Mouse (Mus musculus): Measurements from ENCODE around the gene Elmo2. TPM values are rescaled to one million over a fixed set of nuclear protein-coding genes. Genes with fewer than 3 reads are reported as not detected.

The Elmo2 gene
- polyA plus RNA-seq, 1 experiment = 66.3 TPM

DNA sequence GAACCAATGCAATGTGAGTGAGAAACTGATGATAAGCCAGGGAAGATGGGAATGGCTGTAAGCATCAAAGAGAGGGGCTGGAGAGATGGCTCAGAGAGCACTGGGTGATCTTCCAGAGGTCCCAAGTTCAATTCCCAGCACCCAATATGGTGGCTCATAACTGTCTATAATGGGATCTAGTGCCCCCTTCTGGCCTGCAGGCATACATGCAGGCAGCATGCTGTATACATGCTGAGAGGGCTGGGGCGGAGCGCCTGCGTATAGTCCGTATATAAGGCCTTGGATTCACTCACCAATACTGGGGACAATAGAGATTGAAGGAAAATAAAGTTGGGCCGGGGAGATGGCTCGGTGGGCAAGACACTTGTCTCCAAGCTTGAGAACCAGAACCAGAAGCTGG lies 37.0 kb upstream of the Elmo2 start:
- Histone ChIP-seq H3K4me3 (ENCODE audit: insufficient read depth, low read length) (no peak overlapping the region), H3K4me1 (ENCODE audit: control insufficient read depth, insufficient read depth, low read length) (no peaks in the 10 kb centered on the region), H3K27ac (ENCODE audit: insufficient read depth, low read length) (no peak overlapping the region)
- no peak for TF ChIP-seq CTCF (IDR thresholded peaks at IDR 0.05; ENCODE audit: borderline replicate concordance, insufficient read depth, low read length)

DNA sequence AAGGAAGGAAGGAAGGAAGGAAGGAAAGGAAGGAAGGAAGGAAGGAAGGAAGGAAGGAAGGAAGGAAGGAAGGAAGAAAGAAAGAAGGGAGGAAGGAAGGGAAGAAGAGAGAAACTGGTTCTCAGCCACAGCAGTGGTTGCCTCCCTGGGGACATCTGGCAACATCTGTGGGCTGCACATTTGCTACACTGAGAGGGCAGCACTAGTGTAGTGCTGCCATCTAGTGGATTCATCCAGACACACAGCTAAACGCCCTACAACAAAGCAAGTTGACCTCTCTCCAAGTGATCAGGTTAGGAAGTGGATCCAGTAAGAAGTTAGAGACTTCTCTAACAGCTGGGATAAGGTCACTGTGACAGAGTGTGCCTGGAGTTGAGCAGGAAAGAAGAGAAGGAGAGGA lies 34.6 kb upstream of the Elmo2 start:
- no peak overlapping the region for H3K4me3 ChIP-seq (ENCODE audit: insufficient read depth, low read length)
- no peak for TF ChIP-seq POLR2A (IDR thresholded peaks at IDR 0.05; ENCODE audit: low read depth, low read length)
- TF ChIP-seq CTCF (IDR thresholded peaks at IDR 0.05; ENCODE audit: borderline replicate concordance, insufficient read depth, low read length) = peak; percentile 65; the same call in 1 of the 2 replicates
- no peak overlapping the region for H3K27ac ChIP-seq (ENCODE audit: insufficient read depth, low read length)
- no peaks in the 10 kb centered on the region for H3K4me1 ChIP-seq (ENCODE audit: control insufficient read depth, insufficient read depth, low read length)

DNA sequence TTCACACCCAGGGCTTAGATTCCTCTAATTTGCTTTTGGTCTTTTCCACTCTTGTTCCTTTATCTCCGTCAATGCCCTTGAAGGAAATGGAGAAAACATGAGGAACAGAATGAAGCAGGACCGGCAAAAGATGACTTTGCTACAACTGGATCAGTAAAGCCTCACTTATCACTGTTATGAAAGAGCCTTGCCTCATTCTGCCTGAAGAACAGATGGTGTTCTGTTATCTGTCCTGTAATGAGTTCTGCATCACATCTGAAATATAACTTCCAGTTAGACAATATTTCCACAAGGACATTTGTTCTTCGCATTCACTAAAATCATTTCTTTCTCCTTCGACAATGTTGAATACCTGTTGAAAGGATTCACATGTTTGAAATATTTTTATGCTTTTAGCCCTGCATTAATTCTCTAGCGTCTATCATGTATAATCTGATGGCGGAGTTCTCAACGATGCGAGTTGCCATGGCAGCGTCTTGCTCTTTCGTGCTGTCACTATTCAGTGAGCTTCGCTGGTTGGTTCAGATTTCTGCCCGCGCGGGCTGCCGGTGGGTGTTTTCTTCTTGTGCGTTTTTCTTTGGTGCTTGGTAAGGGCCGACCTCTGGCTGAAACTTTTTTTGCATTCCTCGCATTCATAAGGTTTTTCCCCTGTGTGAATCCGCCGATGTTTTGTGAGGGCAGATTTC lies 25.7 kb upstream of the Elmo2 start:
- H3K4me3 ChIP-seq (ENCODE audit: insufficient read depth, low read length) = no peak overlapping the region
- H3K27ac ChIP-seq (ENCODE audit: insufficient read depth, low read length) = no peak overlapping the region
- H3K4me1 ChIP-seq (ENCODE audit: control insufficient read depth, insufficient read depth, low read length) = no peaks in the 10 kb centered on the region
- no peak for TF ChIP-seq CTCF (IDR thresholded peaks at IDR 0.05; ENCODE audit: borderline replicate concordance, insufficient read depth, low read length)
- TF ChIP-seq POLR2A (IDR thresholded peaks at IDR 0.05; ENCODE audit: low read depth, low read length) = no peak

DNA sequence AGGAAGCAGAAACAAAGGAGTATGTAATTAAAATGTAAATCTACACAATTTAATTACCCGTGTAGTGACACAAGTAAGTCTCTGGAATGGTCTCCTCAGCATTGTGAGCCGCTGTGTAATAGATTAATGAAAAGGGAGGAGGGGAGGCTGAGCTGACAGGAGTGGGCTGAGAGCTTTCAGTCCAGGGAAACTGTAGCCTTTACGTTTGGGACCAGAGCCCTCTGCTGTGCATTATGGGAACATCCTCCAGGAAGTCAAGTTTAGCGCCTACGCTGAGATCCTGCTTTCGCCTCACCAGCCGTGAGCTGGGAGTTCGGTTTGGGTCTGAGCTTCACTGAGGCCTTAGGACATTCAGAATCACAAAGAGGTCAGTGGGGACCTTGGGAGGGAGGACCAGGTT lies 23.2 kb upstream of the Elmo2 start:
- no peak overlapping the region for H3K27ac ChIP-seq (ENCODE audit: insufficient read depth, low read length)
- H3K4me1 ChIP-seq (ENCODE audit: control insufficient read depth, insufficient read depth, low read length) = no peaks in the 10 kb centered on the region
- TF ChIP-seq POLR2A (IDR thresholded peaks at IDR 0.05; ENCODE audit: low read depth, low read length) = no peak
- TF ChIP-seq CTCF (IDR thresholded peaks at IDR 0.05; ENCODE audit: borderline replicate concordance, insufficient read depth, low read length) = no peak
- H3K4me3 ChIP-seq (ENCODE audit: insufficient read depth, low read length) = no peak overlapping the region

DNA sequence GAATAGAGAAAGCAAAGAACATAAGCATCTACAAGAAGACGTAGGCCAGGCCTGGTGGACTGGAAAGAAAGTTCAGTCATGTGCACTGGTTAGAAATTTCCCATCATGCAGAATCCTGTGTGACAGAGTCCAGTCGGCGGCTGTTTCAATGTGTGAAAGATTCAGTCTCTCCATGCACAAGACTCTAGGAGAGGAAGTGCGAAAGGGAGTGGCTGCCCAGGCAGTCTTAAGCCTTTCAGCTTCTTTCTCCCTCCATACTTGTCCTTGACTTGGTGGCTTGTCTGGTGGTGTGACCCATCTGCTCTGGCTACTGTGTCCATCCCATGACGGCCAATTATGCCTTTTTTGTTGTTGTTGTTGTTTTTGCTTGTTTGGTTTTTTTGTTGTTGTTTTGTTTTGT lies 19.9 kb upstream of the Elmo2 start:
- Histone ChIP-seq H3K4me1 (ENCODE audit: control insufficient read depth, insufficient read depth, low read length) (no peaks in the 10 kb centered on the region), H3K4me3 (ENCODE audit: insufficient read depth, low read length) (no peak overlapping the region), H3K27ac (ENCODE audit: insufficient read depth, low read length) (no peak overlapping the region)
- TF ChIP-seq POLR2A (IDR thresholded peaks at IDR 0.05; ENCODE audit: low read depth, low read length) = no peak
- TF ChIP-seq CTCF (IDR thresholded peaks at IDR 0.05; ENCODE audit: borderline replicate concordance, insufficient read depth, low read length) = no peak

DNA sequence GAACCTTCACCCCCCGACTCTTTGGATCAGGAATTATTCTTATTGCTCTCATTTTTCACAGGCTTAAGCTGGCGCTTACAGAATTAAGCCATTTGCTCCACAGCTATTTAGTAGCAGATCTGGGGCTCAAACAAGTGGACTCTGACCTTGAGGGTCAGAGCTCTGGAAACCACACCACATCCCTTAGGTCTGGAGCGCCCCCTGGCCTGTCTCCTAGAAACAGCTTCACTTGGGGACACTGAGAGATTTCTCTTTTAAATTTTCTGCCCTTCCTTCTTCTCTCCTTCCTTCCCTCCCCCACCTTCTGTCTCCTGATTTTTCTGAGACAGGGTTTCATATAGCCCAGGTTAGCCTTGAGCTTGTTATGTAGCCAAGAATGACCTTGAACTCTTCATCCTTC lies 10.9 kb upstream of the Elmo2 start:
- TF ChIP-seq CTCF (IDR thresholded peaks at IDR 0.05; ENCODE audit: borderline replicate concordance, insufficient read depth, low read length) = peak; percentile 37; the same call in 1 of the 2 replicates
- no peak for TF ChIP-seq POLR2A (IDR thresholded peaks at IDR 0.05; ENCODE audit: low read depth, low read length)
- H3K4me3 ChIP-seq (ENCODE audit: insufficient read depth, low read length) = no peak overlapping the region
- H3K27ac ChIP-seq (ENCODE audit: insufficient read depth, low read length) = no peak overlapping the region
- no peaks in the 10 kb centered on the region for H3K4me1 ChIP-seq (ENCODE audit: control insufficient read depth, insufficient read depth, low read length)

DNA sequence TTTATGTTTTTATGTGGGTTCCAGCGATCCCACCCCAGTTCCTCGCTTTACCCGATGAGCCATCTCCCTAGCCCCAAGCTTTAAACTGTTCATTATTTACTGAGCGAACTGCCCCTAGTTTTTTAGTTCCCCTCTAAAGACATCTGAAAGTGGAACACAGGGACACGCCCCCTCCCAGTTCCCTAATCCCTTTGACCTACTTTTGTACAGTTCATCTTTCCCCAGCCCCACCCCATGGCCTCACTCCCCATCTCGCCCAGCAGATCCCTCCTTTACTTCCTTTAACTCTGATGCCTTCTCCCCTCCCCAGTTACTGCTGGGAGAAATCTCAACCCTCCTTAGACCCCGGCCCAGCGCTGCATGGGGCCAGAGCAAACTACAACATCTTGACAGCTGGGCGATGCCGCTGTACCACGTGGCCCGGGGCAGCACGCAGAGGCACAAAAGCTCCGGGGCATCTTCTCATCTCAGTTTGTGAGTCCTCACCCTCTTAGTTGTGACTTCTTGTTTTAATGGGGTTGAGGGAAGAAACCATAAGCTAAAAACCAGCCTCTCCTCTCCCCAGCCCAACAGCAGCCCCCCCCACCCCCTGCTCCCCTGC lies 6.4 kb upstream of the Elmo2 start:
- no peak overlapping the region for H3K27ac ChIP-seq (ENCODE audit: insufficient read depth, low read length)
- no peaks in the 10 kb centered on the region for H3K4me1 ChIP-seq (ENCODE audit: control insufficient read depth, insufficient read depth, low read length)
- H3K4me3 ChIP-seq (ENCODE audit: insufficient read depth, low read length) = no peak overlapping the region
- TF ChIP-seq POLR2A (IDR thresholded peaks at IDR 0.05; ENCODE audit: low read depth, low read length) = no peak
- TF ChIP-seq CTCF (IDR thresholded peaks at IDR 0.05; ENCODE audit: borderline replicate concordance, insufficient read depth, low read length) = no peak

DNA sequence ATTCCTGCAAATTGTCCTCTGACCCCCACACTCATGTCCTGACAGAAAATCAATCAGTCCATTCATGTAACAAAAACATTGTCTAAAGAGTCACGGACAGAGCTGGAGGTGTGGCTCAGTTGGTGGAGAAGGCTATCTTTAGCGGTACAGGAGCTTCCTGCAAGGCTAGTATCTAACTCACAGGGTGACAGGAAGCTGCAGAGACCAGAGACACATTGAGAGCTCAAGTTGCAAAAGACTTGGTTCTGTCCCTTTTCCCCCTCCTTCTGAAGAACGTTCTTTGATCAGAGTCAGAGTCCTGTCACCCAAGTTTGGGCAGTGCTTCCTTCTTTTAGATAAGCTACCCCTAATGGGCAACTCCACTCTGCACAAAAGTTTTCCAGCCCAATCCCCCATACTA lies 3.4 kb upstream of the Elmo2 start:
- no peak overlapping the region for H3K27ac ChIP-seq (ENCODE audit: insufficient read depth, low read length)
- H3K4me3 ChIP-seq (ENCODE audit: insufficient read depth, low read length) = no peak overlapping the region
- no peaks in the 10 kb centered on the region for H3K4me1 ChIP-seq (ENCODE audit: control insufficient read depth, insufficient read depth, low read length)
- TF ChIP-seq CTCF (IDR thresholded peaks at IDR 0.05; ENCODE audit: borderline replicate concordance, insufficient read depth, low read length) (no peak), POLR2A (IDR thresholded peaks at IDR 0.05; ENCODE audit: low read depth, low read length) (no peak)

DNA sequence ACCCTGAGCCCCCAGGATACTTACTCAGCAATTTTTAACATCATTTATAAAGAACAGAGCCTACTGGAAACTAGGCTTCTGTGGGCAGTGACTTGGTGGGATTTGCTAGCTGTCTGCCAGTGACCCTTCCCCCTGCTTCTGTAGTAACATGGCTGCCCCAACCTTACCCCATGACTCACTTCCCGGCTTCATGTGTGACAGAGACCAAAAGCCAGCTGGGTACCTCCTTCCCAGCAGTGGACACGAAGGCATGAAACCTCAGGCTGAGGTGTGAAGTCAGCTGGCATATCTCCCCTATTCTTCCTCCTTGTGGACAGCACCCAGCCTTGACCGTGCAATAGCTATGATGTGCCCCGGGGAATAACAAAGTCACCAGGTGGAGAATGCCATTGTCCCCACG lies 2.5 kb upstream of the Elmo2 start:
- Histone ChIP-seq H3K4me3 (ENCODE audit: insufficient read depth, low read length) (no peak overlapping the region), H3K4me1 (ENCODE audit: control insufficient read depth, insufficient read depth, low read length) (peaks cover 2% of the 10 kb centered on the region), H3K27ac (ENCODE audit: insufficient read depth, low read length) (no peak overlapping the region)
- TF ChIP-seq POLR2A (IDR thresholded peaks at IDR 0.05; ENCODE audit: low read depth, low read length) (no peak), CTCF (IDR thresholded peaks at IDR 0.05; ENCODE audit: borderline replicate concordance, insufficient read depth, low read length) (no peak)

DNA sequence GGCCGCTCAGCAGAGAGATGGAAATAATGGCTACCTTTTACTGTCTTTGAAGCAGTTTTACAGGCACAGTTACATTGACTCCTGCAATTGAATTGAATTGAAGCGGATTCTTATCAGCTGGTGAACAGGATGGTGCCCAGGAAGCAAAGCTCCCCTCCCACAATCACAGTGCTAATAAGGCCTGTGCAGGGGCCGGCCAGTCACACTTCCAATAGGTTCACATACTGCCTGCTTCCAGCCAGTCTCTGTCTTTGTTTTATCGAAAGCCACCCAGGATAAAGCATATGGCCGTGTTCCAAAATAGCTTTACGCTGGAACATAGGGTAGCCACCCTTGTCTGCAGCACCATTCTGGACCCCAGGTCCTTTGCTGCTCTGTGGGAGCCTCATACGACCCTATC lies 1.1 kb upstream of the Elmo2 start:
- Histone ChIP-seq H3K27ac (ENCODE audit: insufficient read depth, low read length) (no peak overlapping the region), H3K4me3 (ENCODE audit: insufficient read depth, low read length) (no peak overlapping the region), H3K4me1 (ENCODE audit: control insufficient read depth, insufficient read depth, low read length) (peaks cover 2% of the 10 kb centered on the region)
- TF ChIP-seq CTCF (IDR thresholded peaks at IDR 0.05; ENCODE audit: borderline replicate concordance, insufficient read depth, low read length) (no peak), POLR2A (IDR thresholded peaks at IDR 0.05; ENCODE audit: low read depth, low read length) (no peak)

All from embryonic fibroblast, embryonic 13.5 days (primary cell).